Mouse (Mus musculus): Measurements from ENCODE around the gene Rslcan18. TPM values are rescaled to one million over a fixed set of nuclear protein-coding genes. Genes with fewer than 3 reads are reported as not detected.

Gene Rslcan18
- polyA plus RNA-seq, 1 experiment from 2014 or later, result 0.31 TPM

GRCm38 (mm10) chr13:67081142-67081713, 34.8 kb downstream of the Rslcan18 start:
- peaks cover 22% of the 10 kb centered on the region for H3K36me3 ChIP-seq
- DNase-seq (ENCODE audit: low spot score), result peak; percentile 87
- H3K27me3 ChIP-seq (ENCODE audit: low read depth, poor library complexity, severe bottlenecking), result no peaks in the 10 kb centered on the region
- WGBS, result under 1% methylated on average over 24 of the region's 24 CpGs
- H3K27ac ChIP-seq, result peak overlapping the region; percentile 90
- peak overlapping the region; percentile 63 for H3K4me3 ChIP-seq
- H3K4me1 ChIP-seq, result peaks cover 3% of the 10 kb centered on the region
- H3K9me3 ChIP-seq (replicated peaks), result no peaks in the 10 kb centered on the region

DNA sequence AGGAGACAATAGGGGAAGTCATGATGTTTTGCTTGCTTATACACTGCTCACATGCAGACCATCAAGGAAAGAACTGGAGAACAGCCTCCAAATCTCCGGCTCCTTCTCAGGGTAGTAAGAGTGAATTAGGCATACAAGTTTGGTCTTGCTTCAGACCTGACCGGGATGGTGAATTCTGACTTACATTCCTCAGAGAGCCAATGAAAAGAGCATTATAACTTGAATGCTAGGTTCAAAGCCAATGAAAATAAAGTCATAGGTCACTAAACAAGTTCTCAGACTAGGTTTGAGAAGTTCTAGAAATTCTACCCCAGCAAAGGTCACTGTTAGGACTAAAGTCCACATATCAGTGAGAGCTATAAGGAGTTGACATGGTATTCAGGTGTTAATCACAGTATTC, 38.8 kb downstream of the Rslcan18 start:
- H3K36me3 ChIP-seq, result peaks cover 54% of the 10 kb centered on the region
- 92% methylated on average over 2 of the region's 2 CpGs for WGBS
- H3K27me3 ChIP-seq (ENCODE audit: low read depth, poor library complexity, severe bottlenecking), result no peaks in the 10 kb centered on the region
- no peak overlapping the region for H3K27ac ChIP-seq
- H3K4me3 ChIP-seq, result no peak overlapping the region
- DNase-seq (ENCODE audit: low spot score), result no peak
- no peaks in the 10 kb centered on the region for H3K9me3 ChIP-seq (replicated peaks)
- H3K4me1 ChIP-seq, result peaks cover 3% of the 10 kb centered on the region

GRCm38 (mm10) chr13:67072786-67073185, 43.3 kb downstream of the Rslcan18 start:
- no peak overlapping the region for H3K27ac ChIP-seq
- peaks cover 84% of the 10 kb centered on the region for H3K36me3 ChIP-seq
- no peaks in the 10 kb centered on the region for H3K4me1 ChIP-seq
- no peak for DNase-seq (ENCODE audit: low spot score)
- 92% methylated on average over 2 of the region's 2 CpGs for WGBS
- no peaks in the 10 kb centered on the region for H3K27me3 ChIP-seq (ENCODE audit: low read depth, poor library complexity, severe bottlenecking)
- H3K4me3 ChIP-seq, result no peak overlapping the region
- peaks cover 9% of the 10 kb centered on the region; the same call in 1 of the 2 replicates for H3K9me3 ChIP-seq (replicated peaks)

- Histone ChIP-seq H3K36me3 (peaks cover 28% of the 10 kb centered on the region), H3K4me1 (peaks cover under 1% of the 10 kb centered on the region; the same call in 1 of the 2 replicates), H3K4me3 (no peak overlapping the region), H3K27ac (no peak overlapping the region), H3K27me3 (ENCODE audit: low read depth, poor library complexity, severe bottlenecking) (no peaks in the 10 kb centered on the region), H3K9me3 (replicated peaks) (peaks cover 3% of the 10 kb centered on the region; the same call in 1 of the 2 replicates)
- DNase-seq (ENCODE audit: low spot score), result no peak
- 83% methylated on average over 8 of the region's 8 CpGs for WGBS
Observed at GRCm38 (mm10) chr13:67065386-67065785, 50.7 kb downstream of the Rslcan18 start.

DNA sequence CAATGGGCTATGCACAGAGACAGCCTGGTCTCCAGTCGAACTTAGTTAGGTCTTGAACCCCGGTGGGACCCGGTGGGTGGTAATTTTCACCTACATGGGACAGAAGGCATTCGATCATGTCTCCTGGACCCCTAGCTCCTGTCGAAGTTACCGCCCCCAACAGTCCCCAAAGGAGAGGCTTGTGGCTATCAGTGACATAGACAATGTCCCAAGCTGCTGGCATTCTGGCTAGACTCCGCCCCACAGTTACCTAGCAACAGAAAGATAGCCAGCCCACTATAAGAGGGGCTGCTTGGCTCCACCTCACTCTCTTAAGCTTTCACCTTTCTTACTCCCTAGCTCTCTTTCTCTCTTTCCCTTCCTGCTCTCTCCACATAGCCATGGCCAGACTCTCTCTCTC, 53.6 kb downstream of the Rslcan18 start:
- Histone ChIP-seq H3K4me3 (no peak overlapping the region), H3K27me3 (ENCODE audit: low read depth, poor library complexity, severe bottlenecking) (no peaks in the 10 kb centered on the region), H3K27ac (no peak overlapping the region), H3K4me1 (peaks cover 4% of the 10 kb centered on the region; the same call in 1 of the 2 replicates), H3K9me3 (replicated peaks) (no peaks in the 10 kb centered on the region), H3K36me3 (no peaks in the 10 kb centered on the region; the same call in 1 of the 2 replicates)
- DNase-seq (ENCODE audit: low spot score), result no peak
- WGBS, result 56% methylated on average over 7 of the region's 7 CpGs

- under 1% methylated on average over 27 of the region's 27 CpGs for WGBS
- no peaks in the 10 kb centered on the region for H3K36me3 ChIP-seq
- peak within 1 kb of the TSS; percentile 88 for H3K27ac ChIP-seq
- H3K27me3 ChIP-seq (ENCODE audit: low read depth, poor library complexity, severe bottlenecking), result no peaks in the 10 kb centered on the region
- peak; percentile 86 for DNase-seq (ENCODE audit: low spot score)
- H3K9me3 ChIP-seq (replicated peaks), result no peaks in the 10 kb centered on the region
- H3K4me1 ChIP-seq, result peaks cover 4% of the 10 kb centered on the region; the same call in 1 of the 2 replicates
- H3K4me3 ChIP-seq, result peak within 1 kb of the TSS; percentile 77
Observed at GRCm38 (mm10) chr13:67060786-67061358, 55.2 kb downstream of the Rslcan18 start, which contains the start of gene Zfp712. TSS of gene Zfp712 (minus strand) at chr13:67061170.

DNA sequence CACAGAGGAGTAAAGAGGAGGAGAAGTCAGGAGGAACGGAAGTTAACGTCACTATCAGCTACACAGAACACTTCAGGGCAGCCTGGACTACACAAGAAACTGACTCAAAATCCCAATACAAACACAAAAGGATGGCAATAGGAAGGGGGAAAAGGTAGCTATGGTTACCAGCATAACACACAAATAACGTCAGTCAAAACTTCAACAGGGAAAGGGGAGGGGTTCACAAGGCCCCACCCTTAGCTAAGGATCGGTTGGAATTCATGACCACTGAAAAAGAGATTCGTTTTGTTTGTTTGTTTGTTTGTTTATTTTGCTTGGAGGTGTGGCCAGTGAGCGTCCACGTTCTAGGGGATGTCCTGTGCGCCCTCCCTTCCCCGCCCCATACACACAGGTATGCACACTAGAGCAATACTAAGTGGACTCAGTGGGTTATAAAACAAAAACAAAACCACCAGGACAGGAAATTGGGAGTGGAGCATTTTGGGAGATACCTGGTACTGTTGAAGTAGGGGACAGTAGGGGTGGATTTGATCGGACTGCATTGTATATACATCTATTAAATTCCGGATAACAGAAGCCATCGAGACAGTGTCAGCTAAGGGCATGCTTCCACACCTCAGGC, 55.8 kb downstream of the Rslcan18 start:
- Histone ChIP-seq H3K36me3 (no peaks in the 10 kb centered on the region), H3K4me1 (peaks cover 4% of the 10 kb centered on the region; the same call in 1 of the 2 replicates), H3K27ac (peak overlapping the region; percentile 88), H3K27me3 (ENCODE audit: low read depth, poor library complexity, severe bottlenecking) (no peaks in the 10 kb centered on the region), H3K4me3 (peak overlapping the region; percentile 77), H3K9me3 (replicated peaks) (no peaks in the 10 kb centered on the region)
- WGBS, result 6% methylated on average over 12 of the region's 12 CpGs
- DNase-seq (ENCODE audit: low spot score), result no peak

Other genes with a start within 250 kb of the Rslcan18 start
- 1.1 and 1.5 TPM in 2 replicates for gene Gm10767, start 211.3 kb downstream of the Rslcan18 start, polyA plus RNA-seq (2016; fragmentation: Nextera tagmentation; extraction: Ambion mirVana)
- gene Zfp712, start 55.1 kb downstream of the Rslcan18 start, polyA plus RNA-seq (2016; fragmentation: Nextera tagmentation; extraction: Ambion mirVana), result 2.4 and 4.3 TPM in 2 replicates
- gene Zfp708, start 18.3 kb downstream of the Rslcan18 start, polyA plus RNA-seq (2016; fragmentation: Nextera tagmentation; extraction: Ambion mirVana), result 4.9 and 6.8 TPM in 2 replicates
- gene Gm28557, start 7.7 kb downstream of the Rslcan18 start, polyA plus RNA-seq (2016; fragmentation: Nextera tagmentation; extraction: Ambion mirVana), result 1.8 and 2.9 TPM in 2 replicates
- 1.5 and 1.9 TPM in 2 replicates for gene Zfp759, start 5.4 kb upstream of the Rslcan18 start, polyA plus RNA-seq (2016; fragmentation: Nextera tagmentation; extraction: Ambion mirVana)
- gene Rsl1, start 56.9 kb upstream of the Rslcan18 start, polyA plus RNA-seq (2016; fragmentation: Nextera tagmentation; extraction: Ambion mirVana), result 6.2 and 6.5 TPM in 2 replicates
- gene Zfp455, start 78.2 kb upstream of the Rslcan18 start, polyA plus RNA-seq (2016; fragmentation: Nextera tagmentation; extraction: Ambion mirVana), result 1.5 and 1.9 TPM in 2 replicates
- gene Zfp458, start 162.2 kb upstream of the Rslcan18 start, polyA plus RNA-seq (2016; fragmentation: Nextera tagmentation; extraction: Ambion mirVana), result 0.74 and 1.5 TPM in 2 replicates
- gene Zfp457, start 190.2 kb upstream of the Rslcan18 start, polyA plus RNA-seq (2016; fragmentation: Nextera tagmentation; extraction: Ambion mirVana), result 0.24 and 0.50 TPM in 2 replicates
- 1.4 and 1.7 TPM in 2 replicates for gene Zfp595, start 216.3 kb upstream of the Rslcan18 start, polyA plus RNA-seq (2016; fragmentation: Nextera tagmentation; extraction: Ambion mirVana)
- not detected in 2 replicates for gene Gm28044, start 244.3 kb upstream of the Rslcan18 start, polyA plus RNA-seq (2016; fragmentation: Nextera tagmentation; extraction: Ambion mirVana)
- gene Zfp953, start 244.3 kb upstream of the Rslcan18 start, polyA plus RNA-seq (2016; fragmentation: Nextera tagmentation; extraction: Ambion mirVana), result 0.93 and 1.2 TPM in 2 replicates